Mouse (Mus musculus): ENCODE data around the gene Cdsn. TPM values are rescaled to one million over a fixed set of nuclear protein-coding genes. Genes with fewer than 3 reads are reported as not detected.
"Not testable (repeated sequence)": the region's sequence is repeated elsewhere in the genome, so short reads cannot be mapped to it uniquely, and the experiment has no call there.

Cdsn gene
- not detected in 2 replicates for polyA plus RNA-seq (2016; fragmentation: Nextera tagmentation; extraction: Ambion mirVana)

- Histone ChIP-seq H3K9ac (no peak within 1 kb of the TSS), H3K4me1 (no peaks in the 10 kb centered on the region), H3K27ac (no peak within 1 kb of the TSS), H3K4me2 (no peak within 1 kb of the TSS), H3K36me3 (no peaks in the 10 kb centered on the region), H3K4me3 (no peak within 1 kb of the TSS), H3K9me3 (replicated peaks) (no peaks in the 10 kb centered on the region; the same call in 1 of the 2 replicates), H3K27me3 (replicated peaks) (0 out of 2 replicates have a peak, but pooled peaks cover 9% of the 10 kb centered on the region)
- 72% methylated on average over 10 of the region's 10 CpGs for WGBS (ENCODE audit: insufficient replicate concordance)
- no peak for ATAC-seq
Observed at GRCm38 (mm10) chr17:35551881-35552414, at the start of gene Cdsn. TSS of gene Cdsn (plus strand) at chr17:35552128.

- Histone ChIP-seq H3K9ac (no peak overlapping the region), H3K4me2 (no peak overlapping the region), H3K9me3 (replicated peaks) (no peaks in the 10 kb centered on the region), H3K27ac (no peak overlapping the region), H3K4me1 (no peaks in the 10 kb centered on the region), H3K36me3 (no peaks in the 10 kb centered on the region), H3K27me3 (replicated peaks) (peaks cover 51% of the 10 kb centered on the region), H3K4me3 (no peak overlapping the region)
- no peak for ATAC-seq
- 10% methylated on average over 6 of the region's 6 CpGs for WGBS (ENCODE audit: insufficient replicate concordance)
Observed at GRCm38 (mm10) chr17:35502226-35502625, 49.7 kb upstream of the Cdsn start.

- Histone ChIP-seq H3K9me3 (replicated peaks) (no peaks in the 10 kb centered on the region), H3K9ac (no peak overlapping the region), H3K27ac (no peak overlapping the region), H3K4me3 (no peak overlapping the region), H3K4me2 (no peak overlapping the region), H3K36me3 (no peaks in the 10 kb centered on the region), H3K27me3 (replicated peaks) (peaks cover 56% of the 10 kb centered on the region), H3K4me1 (no peaks in the 10 kb centered on the region)
- no peak for ATAC-seq
- WGBS (ENCODE audit: insufficient replicate concordance): 49% methylated on average over 5 of the region's 5 CpGs
Observed at GRCm38 (mm10) chr17:35502762-35503161, 49.2 kb upstream of the Cdsn start.

- peaks cover 67% of the 10 kb centered on the region for H3K27me3 ChIP-seq (replicated peaks)
Observed at GRCm38 (mm10) chr17:35503849-35504248, 48.1 kb upstream of the Cdsn start.

GRCm38 (mm10) chr17:35504628-35505481, 47.1 kb upstream of the Cdsn start:
- Histone ChIP-seq H3K9ac (0 out of 2 replicates have a peak overlapping the region, but pooled peaks have one; percentile 18), H3K4me2 (no peak overlapping the region), H3K4me3 (no peak overlapping the region), H3K27ac (no peak overlapping the region), H3K9me3 (replicated peaks) (no peaks in the 10 kb centered on the region), H3K27me3 (replicated peaks) (peaks cover 77% of the 10 kb centered on the region), H3K36me3 (no peaks in the 10 kb centered on the region), H3K4me1 (no peaks in the 10 kb centered on the region)
- WGBS (ENCODE audit: insufficient replicate concordance): 27% methylated on average over 8 of the region's 8 CpGs
- no peak for ATAC-seq

More at GRCm38 (mm10) chr17:35503849-35504248, 48.1 kb upstream of the Cdsn start:
- Histone ChIP-seq H3K36me3 (no peaks in the 10 kb centered on the region), H3K4me2 (no peak overlapping the region), H3K4me3 (no peak overlapping the region), H3K27ac (no peak overlapping the region), H3K9me3 (replicated peaks) (no peaks in the 10 kb centered on the region), H3K9ac (no peak overlapping the region), H3K4me1 (no peaks in the 10 kb centered on the region)
- ATAC-seq: no peak
- 21% methylated on average over 5 of the region's 5 CpGs for WGBS (ENCODE audit: insufficient replicate concordance)

- H3K27me3 ChIP-seq (replicated peaks): peaks cover 80% of the 10 kb centered on the region
- no peak within 1 kb of the TSS for H3K4me3 ChIP-seq
- H3K9me3 ChIP-seq (replicated peaks): no peaks in the 10 kb centered on the region
- no peak for ATAC-seq
- H3K36me3 ChIP-seq: no peaks in the 10 kb centered on the region
- no peaks in the 10 kb centered on the region for H3K4me1 ChIP-seq
- no peak within 1 kb of the TSS for H3K27ac ChIP-seq
- WGBS (ENCODE audit: insufficient replicate concordance): 34% methylated on average over 13 of the region's 13 CpGs
- H3K9ac ChIP-seq: 0 out of 2 replicates have a peak within 1 kb of the TSS, but pooled peaks have one; percentile 18
- H3K4me2 ChIP-seq: no peak within 1 kb of the TSS
Observed at GRCm38 (mm10) chr17:35505776-35506175, 46.2 kb upstream of the Cdsn start, which contains the start of gene Pou5f1. TSS of gene Pou5f1 (plus strand) at chr17:35506018.

- no peak overlapping the region for H3K9ac ChIP-seq
- no peaks in the 10 kb centered on the region for H3K9me3 ChIP-seq (replicated peaks)
- no peaks in the 10 kb centered on the region for H3K4me1 ChIP-seq
- H3K27me3 ChIP-seq (replicated peaks): peaks cover 77% of the 10 kb centered on the region
- no peak for ATAC-seq
- H3K4me3 ChIP-seq: no peak overlapping the region
- no peaks in the 10 kb centered on the region for H3K36me3 ChIP-seq
- H3K27ac ChIP-seq: no peak overlapping the region
- WGBS (ENCODE audit: insufficient replicate concordance): 18% methylated on average over 10 of the region's 10 CpGs
- H3K4me2 ChIP-seq: no peak overlapping the region
Observed at GRCm38 (mm10) chr17:35506881-35507280, 45.0 kb upstream of the Cdsn start.

GRCm38 (mm10) chr17:35507556-35508260, 44.2 kb upstream of the Cdsn start:
- WGBS (ENCODE audit: insufficient replicate concordance): 15% methylated on average over 13 of the region's 13 CpGs
- no peaks in the 10 kb centered on the region for H3K4me1 ChIP-seq
- H3K27me3 ChIP-seq (replicated peaks): peaks cover 70% of the 10 kb centered on the region
- H3K36me3 ChIP-seq: peaks cover 7% of the 10 kb centered on the region
- H3K4me2 ChIP-seq: no peak overlapping the region
- no peaks in the 10 kb centered on the region for H3K9me3 ChIP-seq (replicated peaks)
- H3K4me3 ChIP-seq: no peak overlapping the region
- H3K9ac ChIP-seq: no peak overlapping the region
- H3K27ac ChIP-seq: no peak overlapping the region
- no peak for ATAC-seq

- not testable (repeated sequence) for H3K4me1 ChIP-seq; H3K9ac ChIP-seq; H3K27ac ChIP-seq; H3K4me2 ChIP-seq; H3K4me3 ChIP-seq; ATAC-seq; H3K9me3 ChIP-seq (replicated peaks)
- 34% methylated on average over 5 of the region's 5 CpGs for WGBS (ENCODE audit: insufficient replicate concordance)
- H3K27me3 ChIP-seq (replicated peaks): peaks cover 68% of the 10 kb centered on the region
- peaks cover 13% of the 10 kb centered on the region for H3K36me3 ChIP-seq
Observed at GRCm38 (mm10) chr17:35508279-35508678, 43.6 kb upstream of the Cdsn start.

- Histone ChIP-seq H3K4me2 (no peak overlapping the region), H3K4me3 (no peak overlapping the region), H3K36me3 (peaks cover 23% of the 10 kb centered on the region), H3K27ac (no peak overlapping the region), H3K9me3 (replicated peaks) (no peaks in the 10 kb centered on the region), H3K27me3 (replicated peaks) (peaks cover 59% of the 10 kb centered on the region), H3K4me1 (peaks cover 3% of the 10 kb centered on the region; the same call in 1 of the 2 replicates), H3K9ac (no peak overlapping the region)
- 18% methylated on average over 8 of the region's 8 CpGs for WGBS (ENCODE audit: insufficient replicate concordance)
- no peak for ATAC-seq
Observed at GRCm38 (mm10) chr17:35509284-35509683, 42.6 kb upstream of the Cdsn start.

- peaks cover 34% of the 10 kb centered on the region for H3K36me3 ChIP-seq
- no peak overlapping the region for H3K4me2 ChIP-seq
- H3K9ac ChIP-seq: no peak overlapping the region
- H3K4me3 ChIP-seq: no peak overlapping the region
- WGBS (ENCODE audit: insufficient replicate concordance): 83% methylated on average over 7 of the region's 7 CpGs
- peaks cover 21% of the 10 kb centered on the region for H3K27me3 ChIP-seq (replicated peaks)
- no peaks in the 10 kb centered on the region for H3K9me3 ChIP-seq (replicated peaks)
- peaks cover 30% of the 10 kb centered on the region for H3K4me1 ChIP-seq
- ATAC-seq: no peak
- no peak overlapping the region for H3K27ac ChIP-seq
Observed at GRCm38 (mm10) chr17:35512916-35513626, 38.9 kb upstream of the Cdsn start.
